Mouse (Mus musculus): ENCODE results near the gene Rbm33.

GRCm38 (mm10) chr5:28465099-28465406 is 148.1 kb downstream of the Rbm33 start:
- TF ChIP-seq CTCF (IDR thresholded peaks at IDR 0.05; ENCODE audit: low read depth, low read length) (no peak), POLR2A (IDR thresholded peaks at IDR 0.05; ENCODE audit: extremely low read depth, insufficient read depth, low read length) (no peak)

Measured in liver, adult 2 months (tissue).